Mouse (Mus musculus): ENCODE measurements around the gene Mvk. TPM values are rescaled to one million over a fixed set of nuclear protein-coding genes. Genes with fewer than 3 reads are reported as not detected.

Gene Mvk
- total RNA-seq (2015; ENCODE audit: low replicate concordance) (2.9 TPM in 1 of 2 replicates, not detected in the other), total RNA-seq (2017; ENCODE audit: low replicate concordance) (not detected in 2 replicates)

DNA sequence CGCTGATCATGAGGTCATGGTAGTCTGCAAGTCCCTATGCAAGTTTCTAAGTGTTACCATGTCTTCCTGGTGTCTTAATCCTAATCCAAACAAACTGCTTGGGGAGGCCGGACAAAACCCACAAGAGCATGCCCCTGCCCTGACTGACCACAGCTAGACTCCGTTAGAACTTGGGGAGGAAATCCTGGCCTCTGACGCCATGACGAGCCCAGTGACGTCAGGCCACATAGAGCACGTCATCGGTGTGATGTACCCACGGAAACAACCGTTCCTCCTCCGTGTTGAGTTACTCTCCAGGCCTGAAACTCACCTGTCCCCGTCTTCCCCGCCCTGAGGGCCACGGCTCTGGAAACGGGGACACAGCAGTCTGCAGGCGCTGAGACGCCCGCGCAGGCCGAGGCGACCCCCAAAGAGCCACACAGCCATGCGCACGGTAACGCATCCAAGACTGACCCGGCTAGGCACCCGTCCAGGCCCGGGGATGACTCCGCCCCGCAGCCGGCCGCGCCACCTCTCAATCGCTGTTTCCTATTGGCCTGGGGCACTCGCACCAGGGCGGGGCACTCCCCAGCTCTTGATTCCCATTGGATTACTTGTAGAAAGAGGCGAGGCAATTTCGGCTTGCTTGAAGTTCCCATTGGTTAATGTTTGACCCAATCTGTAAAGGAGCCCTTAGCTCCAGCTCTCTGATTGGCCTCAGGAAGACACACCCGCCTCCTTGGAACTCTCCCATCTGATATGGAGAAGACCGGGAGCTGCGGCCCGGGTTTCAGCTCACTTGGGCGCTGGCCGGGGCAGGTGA, at the start of gene Mvk, which contains the start of gene Mmab:
Mvk (plus strand) TSS at position 704 of the 802 bp plus-strand sequence.
Mmab (minus strand) TSS at position 495 of the 802 bp plus-strand sequence.
- peak; percentile 96 for ATAC-seq (replicated peaks; ENCODE audit: low FRiP score, poor library complexity, severe bottlenecking)

DNA sequence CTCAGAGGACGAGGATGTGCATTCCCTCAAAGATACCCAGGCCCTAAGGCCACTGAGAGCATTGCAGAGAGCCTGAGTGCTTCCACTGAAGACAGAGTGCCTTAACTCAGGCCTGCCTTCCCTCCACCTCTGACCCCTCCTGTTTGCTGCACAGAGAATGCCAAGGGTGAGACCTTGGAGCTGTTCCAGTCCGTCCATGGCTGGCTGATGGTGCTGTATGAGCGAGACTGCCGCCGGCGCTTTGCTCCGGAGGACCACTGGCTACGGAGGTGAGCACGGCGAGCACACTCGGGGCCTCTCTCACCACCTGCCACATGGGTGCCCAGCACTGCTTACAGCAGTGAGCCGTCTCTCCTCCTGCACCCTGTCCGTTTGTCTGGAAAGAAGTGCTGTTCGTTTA, 37.5 kb upstream of the Mvk start:
- ATAC-seq (replicated peaks; ENCODE audit: low FRiP score, poor library complexity, severe bottlenecking), result no peak

DNA sequence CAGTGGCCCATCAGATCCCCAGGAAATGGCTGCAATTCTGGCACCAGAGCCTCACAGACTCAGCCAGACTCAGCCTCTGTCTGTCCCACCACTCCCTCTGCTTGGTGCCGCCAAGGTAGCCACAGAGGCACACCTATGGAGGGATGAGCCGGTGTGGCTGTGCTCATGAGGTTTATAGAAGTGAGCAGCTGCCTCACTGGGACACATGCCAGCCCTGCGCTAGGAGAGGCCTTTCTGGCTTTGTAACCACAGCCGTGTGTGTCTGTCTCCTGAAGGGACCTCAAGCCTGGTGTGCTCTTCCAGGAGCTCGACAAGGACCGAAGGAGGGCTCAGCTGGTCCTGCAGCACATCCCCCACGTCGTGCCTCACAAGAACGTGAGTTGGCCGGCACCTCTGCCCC, 36.8 kb upstream of the Mvk start:
- ATAC-seq (replicated peaks; ENCODE audit: low FRiP score, poor library complexity, severe bottlenecking), result no peak

DNA sequence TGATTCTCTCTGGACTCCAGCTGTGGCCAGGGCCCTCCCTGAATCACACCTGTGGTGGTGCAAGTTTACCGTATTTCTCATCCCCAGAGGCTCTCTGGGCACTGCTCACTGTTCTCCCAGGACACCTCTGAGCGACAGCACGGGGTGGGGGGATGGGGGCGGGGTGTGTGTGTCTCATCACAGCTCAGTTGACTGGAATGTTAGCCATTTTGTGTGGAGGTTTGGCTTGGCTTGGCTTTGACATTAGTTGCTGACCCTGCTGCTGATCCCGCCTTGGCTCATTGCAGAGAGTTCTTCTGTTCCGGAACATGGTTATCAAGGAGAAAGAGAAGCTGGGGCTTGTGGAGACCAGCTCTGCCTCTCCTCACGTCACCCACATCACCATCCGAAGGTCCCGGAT, 36.3 kb upstream of the Mvk start:
- no peak for ATAC-seq (replicated peaks; ENCODE audit: low FRiP score, poor library complexity, severe bottlenecking)

DNA sequence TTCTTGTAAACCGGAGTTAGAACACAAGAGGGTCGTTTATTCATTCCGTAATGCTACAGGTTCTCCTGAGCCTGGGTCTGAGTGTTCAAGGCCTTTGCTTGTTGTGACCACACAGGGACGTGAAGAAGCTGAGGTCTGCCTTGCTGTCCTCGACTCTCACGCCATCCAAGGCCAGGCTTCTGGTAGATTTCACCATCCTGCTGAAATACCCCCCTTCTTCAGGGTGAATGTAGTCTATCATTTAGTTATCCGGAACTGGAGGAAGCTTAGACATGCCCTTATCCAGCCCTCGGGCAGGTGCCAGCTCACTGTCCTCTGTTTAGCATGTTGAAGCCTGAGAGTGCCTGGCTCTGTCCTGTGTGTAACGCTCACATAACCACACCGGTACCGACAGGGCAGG, 35.2 kb upstream of the Mvk start:
- no peak for ATAC-seq (replicated peaks; ENCODE audit: low FRiP score, poor library complexity, severe bottlenecking)

DNA sequence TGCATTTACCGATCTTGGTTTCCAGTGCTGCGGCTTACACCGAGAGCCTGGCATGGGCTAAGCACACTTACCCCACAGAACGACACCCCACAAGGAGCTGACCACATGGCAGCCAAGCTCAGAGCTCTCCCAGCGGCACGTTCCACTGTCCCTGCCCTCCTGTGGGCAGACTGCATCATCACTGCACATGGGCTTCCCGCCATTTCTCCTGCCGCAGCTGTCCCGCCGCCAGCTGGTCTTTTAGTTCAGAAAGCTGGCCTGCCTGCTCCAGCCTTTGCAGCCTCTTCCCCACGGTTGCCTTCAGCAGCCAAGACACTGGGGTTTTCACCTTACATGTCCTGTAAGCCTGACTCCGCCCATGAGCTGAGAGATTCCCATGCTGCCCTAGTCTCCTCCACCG, 33.6 kb upstream of the Mvk start:
- ATAC-seq (replicated peaks; ENCODE audit: low FRiP score, poor library complexity, severe bottlenecking), result no peak

DNA sequence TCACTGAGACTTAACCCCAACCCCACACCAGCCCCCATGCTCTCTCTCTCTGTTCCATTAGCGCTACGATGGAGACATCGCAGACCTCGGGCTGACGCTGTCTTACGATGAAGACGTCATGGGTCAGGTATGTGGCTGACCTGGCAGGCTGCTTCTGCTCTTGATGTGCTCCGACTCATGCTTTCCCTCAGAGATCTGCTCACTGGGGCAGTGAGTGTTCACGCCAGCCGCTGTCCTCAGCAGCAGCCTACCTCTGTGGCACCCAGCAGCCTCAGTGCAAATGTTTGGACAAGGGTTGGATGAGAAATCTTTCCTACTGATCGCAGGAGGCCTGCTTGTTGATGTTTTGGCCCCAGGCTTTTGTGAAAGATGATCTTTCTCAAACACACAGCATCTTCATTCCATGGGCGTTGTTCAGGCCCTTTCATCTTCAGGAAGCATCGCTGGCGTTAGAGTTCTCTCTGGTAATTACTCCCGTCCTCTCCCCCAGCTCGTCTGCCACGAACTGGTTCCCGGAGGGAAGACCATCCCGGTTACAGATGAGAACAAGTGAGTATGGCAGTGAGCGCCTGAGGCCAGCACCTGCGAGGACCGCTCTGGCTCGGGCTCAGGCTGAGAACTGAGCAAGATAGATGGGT, 31.6 kb upstream of the Mvk start:
- no peak for ATAC-seq (replicated peaks; ENCODE audit: low FRiP score, poor library complexity, severe bottlenecking)

DNA sequence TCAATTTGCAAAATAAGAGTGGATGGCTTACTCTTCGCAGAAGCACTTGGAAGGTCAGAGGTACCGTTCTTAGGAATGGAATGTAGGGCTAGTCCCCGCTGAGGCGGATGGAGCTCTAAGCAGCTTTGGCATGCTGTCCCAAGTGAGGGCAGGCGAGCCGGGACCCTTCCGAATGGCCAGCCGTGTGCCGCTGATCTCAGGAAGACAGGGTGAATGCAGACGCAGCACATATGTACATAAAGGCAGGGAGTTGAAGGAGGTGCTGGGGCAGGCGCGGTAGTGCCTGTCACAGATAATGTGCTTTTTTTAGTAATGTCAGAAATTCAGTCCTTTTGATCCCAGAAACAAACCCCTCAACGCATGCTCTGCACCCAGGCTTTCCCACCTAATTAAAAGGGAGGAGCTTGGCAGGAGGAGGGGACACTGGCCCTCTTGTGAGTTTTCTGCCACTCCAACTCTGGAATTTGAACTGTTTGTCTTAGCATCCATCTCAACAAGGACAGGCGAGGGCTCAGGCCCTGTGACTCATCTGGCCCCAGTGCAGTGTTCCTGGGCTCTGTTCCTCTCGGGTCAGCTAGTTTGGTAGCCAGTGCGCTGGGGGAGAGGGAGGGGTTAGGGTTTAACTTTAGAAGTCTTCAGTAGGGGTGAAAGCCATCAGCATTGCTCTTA, 30.9 kb upstream of the Mvk start:
- ATAC-seq (replicated peaks; ENCODE audit: low FRiP score, poor library complexity, severe bottlenecking), result no peak

DNA sequence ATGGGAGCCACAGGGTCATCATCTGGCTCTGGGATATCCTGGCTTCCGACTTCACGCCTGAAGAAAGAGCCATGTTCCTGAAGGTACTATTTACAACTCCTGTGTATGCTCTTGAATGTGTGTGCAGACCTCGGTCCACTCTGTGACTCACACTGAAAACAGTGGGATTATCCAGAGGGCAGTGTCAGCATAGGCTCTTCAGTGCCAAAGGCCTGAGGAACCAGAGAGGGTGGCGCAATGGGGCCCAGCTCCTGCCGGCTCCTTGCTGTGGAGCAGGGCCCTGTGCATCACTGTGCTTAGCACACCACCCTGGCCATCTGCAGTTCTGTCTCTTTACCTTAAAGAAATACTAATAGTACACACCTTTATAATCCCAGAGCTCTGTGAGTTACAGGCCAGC, 28.5 kb upstream of the Mvk start:
- no peak for ATAC-seq (replicated peaks; ENCODE audit: low FRiP score, poor library complexity, severe bottlenecking)

DNA sequence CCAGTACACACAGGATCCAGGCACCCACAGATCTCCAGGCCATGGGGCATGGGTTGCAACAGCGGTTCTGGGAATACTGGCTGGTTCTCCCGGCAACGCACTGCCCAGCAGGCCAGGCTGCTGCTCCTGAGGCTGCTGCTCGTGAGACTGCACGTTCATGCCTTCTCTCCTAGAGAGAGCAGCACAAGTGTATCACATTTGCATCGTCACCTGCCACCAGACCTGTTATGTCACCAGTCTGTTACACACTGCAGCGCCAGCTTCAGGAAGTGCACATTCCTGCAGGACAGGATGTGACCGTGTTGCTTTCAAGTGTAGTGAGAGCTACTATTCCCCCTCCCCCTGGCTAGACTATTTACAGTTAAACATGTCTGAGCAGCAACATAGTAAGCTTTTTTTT, 27.2 kb upstream of the Mvk start:
- ATAC-seq (replicated peaks; ENCODE audit: low FRiP score, poor library complexity, severe bottlenecking), result no peak

DNA sequence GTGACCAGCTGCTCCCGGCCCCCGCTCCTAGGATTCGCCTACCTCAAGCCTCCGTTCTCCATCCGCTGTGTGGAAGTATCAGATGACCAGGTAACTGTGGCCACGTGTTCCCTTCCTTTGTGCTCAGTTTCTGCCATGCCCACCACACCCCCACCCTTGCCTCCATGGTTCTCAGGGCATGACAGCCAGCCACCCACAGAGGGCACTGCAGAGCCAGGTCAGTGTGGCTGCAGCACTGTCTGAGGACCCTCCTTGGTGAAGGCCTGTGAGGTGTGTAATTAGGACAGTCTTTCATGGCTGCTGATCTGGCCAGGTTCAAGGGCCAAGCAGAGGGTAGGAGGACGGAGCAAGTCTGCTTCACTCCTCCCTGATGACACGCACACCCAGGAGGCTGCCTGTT, 25.5 kb upstream of the Mvk start:
- ATAC-seq (replicated peaks; ENCODE audit: low FRiP score, poor library complexity, severe bottlenecking), result no peak

DNA sequence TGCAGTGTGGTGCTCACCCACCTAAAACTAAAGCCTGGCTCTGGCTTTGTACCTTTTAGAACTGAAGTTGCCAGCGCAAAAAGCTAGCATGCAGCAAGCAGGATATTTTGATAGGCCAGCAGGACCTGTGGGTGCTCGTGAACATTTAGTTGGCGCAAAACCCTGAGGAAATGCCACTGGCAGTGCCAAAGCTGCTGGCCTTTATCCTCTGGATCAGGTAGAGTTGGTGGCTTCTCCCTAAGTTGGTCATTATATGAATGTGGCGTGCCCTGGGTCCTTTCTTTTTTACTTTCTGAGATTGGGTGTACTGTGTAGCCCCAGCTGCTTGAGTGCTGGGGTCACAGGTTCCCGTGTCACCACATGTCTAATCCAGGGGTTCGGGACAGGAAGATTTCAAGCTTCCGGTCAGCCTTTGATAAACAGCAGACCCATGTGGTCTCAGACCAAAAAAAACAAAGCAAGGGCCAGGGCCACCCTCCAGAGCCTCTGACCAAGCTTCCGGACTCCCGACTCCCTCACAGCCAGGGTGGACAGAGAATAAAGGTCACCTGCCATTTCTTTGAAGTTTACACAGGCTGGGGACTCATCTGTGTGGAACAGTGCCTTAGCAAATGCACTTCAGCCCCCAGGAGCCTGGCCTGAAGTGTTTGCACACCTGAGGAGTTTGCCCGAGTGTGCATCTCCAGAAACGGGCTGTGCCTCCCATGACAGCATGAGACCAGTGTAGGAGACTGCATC, 22.3 kb upstream of the Mvk start:
- ATAC-seq (replicated peaks; ENCODE audit: low FRiP score, poor library complexity, severe bottlenecking), result no peak

DNA sequence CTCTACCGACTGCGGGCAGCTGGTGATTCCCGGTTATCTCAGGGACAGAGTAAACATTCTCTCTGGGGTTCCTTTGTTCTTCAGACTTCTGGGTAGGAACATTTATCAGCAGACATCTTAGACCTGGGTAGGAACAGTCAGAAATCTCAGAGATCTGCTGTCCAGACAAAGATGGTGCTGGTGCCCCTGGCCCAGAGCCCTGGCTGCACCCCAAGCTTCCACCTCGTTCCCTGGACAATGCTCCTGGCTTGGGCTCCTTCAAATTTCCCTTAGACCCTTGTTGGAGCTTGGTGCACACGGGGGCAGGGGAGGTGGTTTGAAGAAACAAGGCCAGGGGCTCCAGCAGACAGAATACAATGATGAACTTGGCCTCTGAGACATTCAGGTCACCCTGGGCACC, 21.5 kb upstream of the Mvk start:
- no peak for ATAC-seq (replicated peaks; ENCODE audit: low FRiP score, poor library complexity, severe bottlenecking)

DNA sequence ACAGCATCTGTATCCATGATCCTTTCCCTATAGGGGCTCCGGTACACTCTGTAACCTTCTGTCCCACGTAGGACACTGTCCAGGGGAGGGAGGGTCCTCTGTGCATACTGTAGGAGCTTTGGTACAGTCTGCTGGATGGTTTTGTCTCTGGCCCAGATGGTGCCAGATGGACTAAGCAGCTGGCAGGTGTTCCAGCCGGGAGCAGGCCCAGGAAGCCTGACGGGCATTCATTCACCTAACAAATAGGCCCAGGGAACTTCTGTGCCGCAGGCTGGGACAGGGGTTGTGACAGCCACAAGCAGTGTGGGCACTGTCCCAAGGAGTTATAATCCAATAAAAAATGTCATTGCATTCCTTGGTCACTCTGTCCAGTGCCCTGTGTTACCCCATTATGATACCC, 20.1 kb upstream of the Mvk start:
- ATAC-seq (replicated peaks; ENCODE audit: low FRiP score, poor library complexity, severe bottlenecking), result no peak

DNA sequence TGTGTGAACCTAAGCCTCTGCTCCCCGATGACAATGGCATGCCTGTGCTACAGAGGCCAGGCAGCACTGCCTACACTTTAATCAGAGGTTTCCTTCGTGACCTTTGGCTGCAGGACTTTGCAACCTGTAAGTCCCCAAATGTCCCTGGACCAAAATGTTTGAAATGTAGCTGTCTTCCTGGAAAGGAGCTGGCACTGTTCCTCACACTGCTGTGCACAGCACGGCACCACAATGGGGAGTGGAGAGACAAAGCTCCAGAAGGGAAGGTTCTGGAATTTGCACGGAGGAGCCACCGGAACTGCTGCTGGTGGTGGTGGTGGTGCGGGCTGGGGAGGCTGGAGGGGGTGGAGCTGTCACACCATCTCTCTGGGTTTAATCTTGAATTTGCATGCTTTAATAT, 17.3 kb upstream of the Mvk start:
- no peak for ATAC-seq (replicated peaks; ENCODE audit: low FRiP score, poor library complexity, severe bottlenecking)

DNA sequence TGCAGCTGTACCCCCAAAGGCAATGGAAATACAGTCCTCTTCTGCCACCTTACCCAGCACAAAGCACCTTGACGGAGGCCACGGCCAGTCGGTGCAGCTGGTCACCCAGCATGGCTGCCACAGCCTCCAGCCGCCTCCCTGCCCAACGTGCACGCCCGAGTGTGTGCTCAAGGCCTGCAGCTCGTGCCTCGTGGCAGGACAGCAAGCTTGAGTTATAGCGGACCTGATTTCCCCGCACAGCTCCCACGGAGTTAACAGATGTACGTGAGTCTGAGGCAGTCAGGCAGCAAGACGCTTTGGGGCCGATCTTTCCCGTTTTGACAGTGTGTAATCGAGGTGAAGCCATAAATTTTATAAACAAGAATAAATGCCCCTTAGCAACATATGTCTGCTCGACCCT, 15.4 kb upstream of the Mvk start:
- no peak for ATAC-seq (replicated peaks; ENCODE audit: low FRiP score, poor library complexity, severe bottlenecking)

DNA sequence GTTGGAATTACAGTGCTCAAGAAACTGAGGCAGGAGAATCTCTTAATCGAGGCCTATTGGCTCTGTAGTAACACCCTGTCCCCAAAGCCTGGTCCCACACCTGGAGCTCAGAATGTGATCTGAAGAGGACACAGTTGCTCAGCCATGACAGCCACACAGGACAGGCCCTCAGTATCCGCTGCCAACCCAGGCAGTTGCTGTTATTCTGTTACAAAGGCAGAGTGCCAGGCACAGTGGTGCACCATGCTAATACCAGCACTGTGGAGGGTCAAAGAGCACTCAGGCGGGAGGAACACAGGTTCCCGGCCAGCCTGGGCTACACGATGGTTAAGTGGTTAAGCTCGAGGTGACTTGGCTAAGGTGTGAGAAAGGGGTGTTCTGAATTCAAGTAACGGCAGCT, 14.3 kb upstream of the Mvk start:
- no peak for ATAC-seq (replicated peaks; ENCODE audit: low FRiP score, poor library complexity, severe bottlenecking)

DNA sequence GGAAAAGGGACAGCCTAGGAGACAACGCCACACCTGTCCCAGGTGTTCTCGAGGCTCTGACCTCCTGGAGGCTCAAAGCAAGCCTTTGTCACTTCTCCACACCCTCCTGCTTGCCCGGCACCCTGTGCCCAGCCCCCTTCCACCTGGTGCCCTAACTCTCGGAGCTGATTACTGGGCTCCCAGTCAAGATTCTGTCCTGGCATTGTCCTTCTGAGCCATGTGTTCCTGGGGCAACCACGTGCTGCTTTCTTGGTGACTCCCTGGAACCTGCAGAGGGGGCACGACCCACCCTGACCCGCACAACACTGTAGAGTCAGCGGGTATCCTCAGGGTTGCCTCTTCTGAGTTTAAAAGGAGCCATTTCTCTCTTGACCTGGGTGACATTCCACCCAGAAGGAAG, 9.7 kb upstream of the Mvk start:
- ATAC-seq (replicated peaks; ENCODE audit: low FRiP score, poor library complexity, severe bottlenecking), result no peak

DNA sequence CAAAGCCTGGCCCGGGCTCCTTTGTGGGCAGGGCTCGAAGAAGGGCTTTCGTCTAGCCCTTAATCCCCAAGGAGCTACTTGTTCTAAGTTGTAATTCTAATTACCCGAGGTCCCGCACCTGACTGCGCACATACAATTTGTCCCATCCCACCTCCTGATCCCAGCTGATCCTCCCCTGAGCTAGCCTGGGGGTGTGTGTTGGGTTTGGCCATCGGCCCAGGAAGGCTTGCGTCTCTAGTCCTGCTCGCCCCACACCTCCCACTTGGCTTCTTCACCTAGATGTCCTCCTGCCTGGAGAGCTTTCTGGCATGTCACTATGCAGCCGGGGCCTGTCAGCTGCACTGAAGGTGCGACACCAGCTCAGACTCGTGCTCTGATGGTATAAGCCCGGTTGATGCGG, 8.5 kb upstream of the Mvk start:
- ATAC-seq (replicated peaks; ENCODE audit: low FRiP score, poor library complexity, severe bottlenecking), result no peak

DNA sequence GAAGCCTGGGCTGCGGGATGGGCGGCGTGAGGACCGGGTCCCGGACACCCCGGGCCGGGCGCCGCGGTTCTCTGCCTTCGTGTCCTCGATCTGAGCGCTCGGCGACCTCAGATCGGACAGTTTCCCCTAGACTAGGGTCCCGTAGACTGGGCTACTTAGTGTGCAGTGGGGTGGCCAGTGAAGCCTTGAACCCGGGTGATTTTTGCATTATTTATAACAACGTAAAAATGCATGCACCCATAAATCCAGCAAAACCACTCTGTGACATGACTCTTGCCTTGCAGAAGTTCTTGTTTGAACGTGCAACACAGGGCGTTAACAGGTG, 261 bp downstream of the Mvk start:
- no peak for ATAC-seq (replicated peaks; ENCODE audit: low FRiP score, poor library complexity, severe bottlenecking)
